Mouse (Mus musculus): ENCODE measurements at regions not wholly inside any gene's neighbourhood (a gene's known extent, or its start where the extent isn't known, plus 50 kb on each side); places are given as distances from the start of the nearest gene placed in this dataset.

DNA sequence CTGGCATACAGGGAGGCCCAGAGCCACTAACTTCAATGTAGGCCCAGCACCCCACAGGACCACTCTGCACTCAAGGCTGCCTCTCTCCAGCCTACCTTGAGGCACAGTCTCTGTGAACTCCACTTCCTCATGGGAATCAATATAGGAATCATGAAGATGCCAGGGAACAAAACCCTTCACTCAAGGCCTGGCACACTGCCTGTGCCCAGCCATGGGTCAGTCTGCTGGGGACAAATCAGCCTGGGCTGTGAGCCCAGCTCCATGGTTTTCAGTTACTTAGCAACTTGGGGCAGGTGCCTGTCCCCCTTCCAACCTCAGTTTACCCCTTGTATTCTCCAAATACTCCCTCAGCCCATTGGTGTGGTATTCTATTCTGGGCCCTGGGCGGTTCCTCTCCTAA, 119.6 kb downstream of the Cryba4 start:
- no peaks in the 10 kb centered on the region for H3K27me3 ChIP-seq (ENCODE audit: control insufficient read depth in 1 of 2, insufficient read depth in 2 of 2, low read length in 2 of 2)
- no peak for TF ChIP-seq E2F4 (IDR thresholded peaks at IDR 0.05; ENCODE audit: borderline replicate concordance, low read depth, low read length)
- TF ChIP-seq RAD21 (IDR thresholded peaks at IDR 0.05; ENCODE audit: low read depth, low read length), result no peak
- no peak for TF ChIP-seq MAFK (IDR thresholded peaks at IDR 0.05; ENCODE audit: borderline replicate concordance, low read depth, low read length)
- TF ChIP-seq POLR2AphosphoS2 (IDR thresholded peaks at IDR 0.05; ENCODE audit: low read length), result no peak
- TF ChIP-seq TBP (IDR thresholded peaks at IDR 0.05; ENCODE audit: low read depth, low read length), result no peak
- no peak for TF ChIP-seq NELFE (IDR thresholded peaks at IDR 0.05; ENCODE audit: low read depth, low read length)
- no peak for TF ChIP-seq ZMIZ1 (IDR thresholded peaks at IDR 0.05; ENCODE audit: low read depth, low read length)
- TF ChIP-seq ZNF384 (IDR thresholded peaks at IDR 0.05; ENCODE audit: low read depth, low read length), result no peak
- TF ChIP-seq SIN3A (IDR thresholded peaks at IDR 0.05; ENCODE audit: low read length), result no peak
- H3K9ac ChIP-seq (ENCODE audit: control insufficient read depth, low read depth, low read length, poor library complexity, severe bottlenecking), result no peak overlapping the region
- H3K27ac ChIP-seq (ENCODE audit: control insufficient read depth, low read depth, low read length), result no peak overlapping the region
- no peaks in the 10 kb centered on the region for H3K36me3 ChIP-seq (ENCODE audit: control insufficient read depth in 1 of 2, insufficient read depth in 2 of 2, low read length in 2 of 2)
- H3K4me3 ChIP-seq (ENCODE audit: control insufficient read depth in 1 of 2, insufficient read depth in 1 of 2, low read depth in 2 of 2, low read length in 2 of 2), result no peak overlapping the region
- DNase-seq (ENCODE audit: low read depth, low spot score), result no peak
- H3K9me3 ChIP-seq (replicated peaks; ENCODE audit: insufficient read depth, low read length), result no peaks in the 10 kb centered on the region
- no peaks in the 10 kb centered on the region for H3K4me1 ChIP-seq (ENCODE audit: control insufficient read depth in 1 of 2, insufficient read depth in 2 of 2, low read length in 2 of 2)
- no peaks in the 10 kb centered on the region for H3K79me2 ChIP-seq (ENCODE audit: control insufficient read depth, insufficient read depth, low read length, poor library complexity)

GRCm38 (mm10) chr5:112133688-112134573, 118.4 kb downstream of the Cryba4 start:
- H3K36me3 ChIP-seq (ENCODE audit: control insufficient read depth in 1 of 2, insufficient read depth in 2 of 2, low read length in 2 of 2), result no peaks in the 10 kb centered on the region
- no peaks in the 10 kb centered on the region for H3K9me3 ChIP-seq (replicated peaks; ENCODE audit: insufficient read depth, low read length)
- TF ChIP-seq E2F4 (IDR thresholded peaks at IDR 0.05; ENCODE audit: borderline replicate concordance, low read depth, low read length) (no peak), TAL1 (IDR thresholded peaks at IDR 0.05; ENCODE audit: low read length) (no peak), MYB (IDR thresholded peaks at IDR 0.05; ENCODE audit: low read depth, low read length) (no peak), CTCF (IDR thresholded peaks at IDR 0.05 in 2 of 3, conservative IDR thresholded peaks at IDR 0.05 in 1 of 3; ENCODE audit: control insufficient read depth in 1 of 3, insufficient read depth in 1 of 3, low read depth in 2 of 3, low read length in 3 of 3, poor library complexity in 1 of 3, severe bottlenecking in 1 of 3) (no peak), CHD2 (IDR thresholded peaks at IDR 0.05; ENCODE audit: low read length) (no peak), MAZ (IDR thresholded peaks at IDR 0.05; ENCODE audit: low read depth, low read length) (no peak), TCF12 (IDR thresholded peaks at IDR 0.05; ENCODE audit: low read depth, low read length) (no peak), POLR2A (IDR thresholded peaks at IDR 0.05; ENCODE audit: control insufficient read depth in 1 of 2, insufficient read depth in 1 of 2, low read depth in 1 of 2, low read length in 2 of 2, poor library complexity in 1 of 2) (no peak), JUND (IDR thresholded peaks at IDR 0.05; ENCODE audit: low read depth, low read length) (no peak), MAX (IDR thresholded peaks at IDR 0.05; ENCODE audit: low read length) (no peak), RCOR1 (IDR thresholded peaks at IDR 0.05; ENCODE audit: low read depth, low read length) (no peak), POLR2AphosphoS5 (IDR thresholded peaks at IDR 0.05; ENCODE audit: borderline replicate concordance, low read depth, low read length) (no peak), ZC3H11A (IDR thresholded peaks at IDR 0.05; ENCODE audit: low read depth, low read length) (no peak)
- no peaks in the 10 kb centered on the region for H3K27me3 ChIP-seq (ENCODE audit: control insufficient read depth in 1 of 2, insufficient read depth in 2 of 2, low read length in 2 of 2)
- H3K4me1 ChIP-seq (ENCODE audit: control insufficient read depth in 1 of 2, insufficient read depth in 2 of 2, low read length in 2 of 2), result no peaks in the 10 kb centered on the region
- H3K4me3 ChIP-seq (ENCODE audit: control insufficient read depth in 1 of 2, insufficient read depth in 1 of 2, low read depth in 2 of 2, low read length in 2 of 2), result no peak overlapping the region
- DNase-seq (ENCODE audit: low read depth, low spot score), result no peak
- H3K27ac ChIP-seq (ENCODE audit: control insufficient read depth, low read depth, low read length), result no peak overlapping the region
- H3K79me2 ChIP-seq (ENCODE audit: control insufficient read depth, insufficient read depth, low read length, poor library complexity), result no peaks in the 10 kb centered on the region
- no peak overlapping the region for H3K9ac ChIP-seq (ENCODE audit: control insufficient read depth, low read depth, low read length, poor library complexity, severe bottlenecking)
